Mouse (Mus musculus): ENCODE measurements around the gene Eif2ak3.

Gene Eif2ak3

GRCm38 (mm10) chr6:70903689-70904088 lies 59.4 kb downstream of the Eif2ak3 start:
- DNase-seq = no peak

- DNase-seq = no peak
Observed at GRCm38 (mm10) chr6:70909572-70909971, 65.3 kb downstream of the Eif2ak3 start.

DNA sequence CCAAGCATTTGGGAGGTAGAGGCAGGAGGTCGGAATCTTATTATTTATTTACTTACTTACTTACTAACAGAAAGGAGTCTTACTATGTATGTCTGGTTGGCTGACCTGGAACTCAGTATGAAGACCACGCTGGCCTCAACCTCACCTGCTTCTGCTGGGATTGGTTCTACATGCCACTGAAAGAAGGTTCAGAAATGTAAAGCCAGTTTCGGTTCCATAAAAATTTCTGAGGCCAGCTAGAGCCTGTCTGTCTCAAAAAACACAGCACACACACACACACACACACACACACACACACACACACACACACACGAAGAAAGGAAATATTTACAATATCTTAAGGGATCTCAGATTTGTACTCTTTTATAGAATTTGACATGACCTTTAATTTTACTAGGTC lies 66.0 kb downstream of the Eif2ak3 start:
- DNase-seq = no peak

GRCm38 (mm10) chr6:70911668-70912395 lies 67.5 kb downstream of the Eif2ak3 start:
- no peak for DNase-seq

- no peak for DNase-seq
Observed at GRCm38 (mm10) chr6:70912396-70912765, 68.1 kb downstream of the Eif2ak3 start.

GRCm38 (mm10) chr6:70918827-70919226 lies 74.5 kb downstream of the Eif2ak3 start, which contains the start of gene Tex37:
Gene Tex37 (minus strand): TSS chr6:70918927.
- DNase-seq = no peak

DNA sequence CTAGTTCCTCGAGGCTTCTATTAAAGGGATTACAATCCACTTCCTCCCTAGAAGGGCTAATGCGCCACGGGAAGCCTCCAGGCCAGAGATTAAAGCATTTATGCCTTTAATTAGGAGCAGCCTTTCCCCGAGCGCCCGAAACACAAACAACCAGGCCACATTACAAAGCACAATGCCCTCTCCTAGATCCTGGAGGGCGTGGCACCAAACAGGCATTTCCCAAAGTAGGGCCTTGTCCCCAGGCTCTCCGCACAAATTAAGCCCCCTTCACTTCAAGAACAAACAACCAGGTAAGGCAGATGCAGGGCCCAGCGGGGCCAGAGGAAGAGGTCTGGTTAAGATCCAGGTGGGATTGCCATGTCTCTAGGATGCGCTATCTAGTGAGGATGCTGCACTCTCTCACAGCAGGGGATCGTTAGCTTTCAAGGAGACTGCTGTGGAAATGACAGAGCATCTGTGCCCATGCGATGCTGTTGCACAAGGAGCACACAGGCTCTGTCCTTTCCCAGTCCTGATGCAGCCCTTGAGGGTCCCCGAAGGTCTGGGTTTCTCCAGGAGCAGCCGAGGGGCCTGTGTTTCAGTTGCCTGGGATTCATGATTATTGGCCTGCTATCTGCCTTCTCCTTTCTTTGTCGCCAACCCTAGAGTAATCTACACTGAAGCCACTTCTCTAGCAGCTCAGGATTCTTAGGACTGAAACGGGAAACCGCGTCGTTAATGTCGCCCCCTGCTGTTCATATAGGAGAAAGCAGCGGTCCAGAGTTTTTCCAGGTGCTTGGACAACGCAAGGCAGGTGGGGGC lies 77.2 kb downstream of the Eif2ak3 start:
- DNase-seq = peak; percentile 6 to 24

GRCm38 (mm10) chr6:70931801-70932200 lies 87.5 kb downstream of the Eif2ak3 start:
- DNase-seq = no peak

GRCm38 (mm10) chr6:70953274-70953673 lies 109.0 kb downstream of the Eif2ak3 start:
- no peak for DNase-seq

DNA sequence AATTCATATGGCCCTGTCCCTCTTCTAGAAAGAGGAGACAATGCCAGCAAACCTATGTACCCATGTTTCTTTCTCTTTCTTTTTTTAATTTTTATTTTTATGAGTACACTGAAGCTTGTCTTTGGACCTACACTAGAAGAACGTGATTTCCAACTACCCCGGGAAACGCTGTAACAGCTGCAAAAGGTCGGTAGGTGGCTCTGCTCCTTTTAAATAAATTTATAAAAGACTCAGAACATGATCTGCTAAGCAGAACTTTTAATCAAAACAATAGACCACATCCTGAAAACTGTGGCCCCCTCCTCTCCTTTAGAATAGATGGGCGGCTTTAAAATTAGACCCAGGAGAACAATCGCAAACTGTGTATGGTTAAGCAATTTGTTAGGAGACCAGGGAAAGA lies 109.7 kb downstream of the Eif2ak3 start:
- peak in 1 of 2 experiments; percentile 3 for DNase-seq
